Mouse (Mus musculus) spleen, adult 2 months (tissue): Measurements from ENCODE around the gene Cnksr1.

Experiments used
- CTCF ChIP-seq: fragments of 200-500 bp; IDR thresholded peaks from 2 replicates; pipeline ENCODE4 v1.5.1; 2011; ENCODE audit warnings: mild to moderate bottlenecking, inconsistent platforms; ENCODE audit not compliant: insufficient read depth, insufficient read length, insufficient replicate concordance; ENCODE audit errors: extremely low read depth
- POLR2A ChIP-seq: fragments of 200-500 bp; IDR thresholded peaks from 2 replicates; pipeline ENCODE4 v1.6.1; 2011; ENCODE audit warnings: low read depth, low read length, inconsistent platforms

DNA sequence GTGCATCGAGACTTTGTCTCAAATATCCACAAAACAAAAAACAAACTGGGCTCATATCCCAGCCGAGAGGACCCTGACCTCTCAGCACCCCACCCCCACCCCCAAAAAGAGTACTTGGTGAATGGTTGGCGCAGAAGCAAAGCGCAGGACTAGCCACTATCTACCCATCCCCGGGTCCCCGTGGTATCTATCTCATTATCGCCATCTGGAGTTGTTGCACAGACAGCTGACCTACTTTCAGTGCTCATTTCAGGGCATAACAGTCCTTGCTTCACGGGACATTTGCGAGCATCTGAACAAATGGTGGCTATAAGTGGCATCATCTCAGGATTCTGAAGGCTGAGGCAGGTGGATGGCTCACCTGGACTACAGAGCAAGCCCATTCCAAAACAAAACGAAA is 487 bp upstream of the Cnksr1 start:
- TF ChIP-seq POLR2A (no peak), CTCF (no peak)
